Mouse (Mus musculus) forebrain, embryonic 12.5 days (tissue): ENCODE results near the gene Ccdc14. TPM values are rescaled to one million over a fixed set of nuclear protein-coding genes. Genes with fewer than 3 reads are reported as not detected.
"Not testable (repeated sequence)": the region's sequence is repeated elsewhere in the genome, so short reads cannot be mapped to it uniquely, and the experiment has no call there.

Experiments used
- ATAC-seq: fragments of 200-750 bp; cut with Nextera tagmentation; 2 replicates; pipeline ENCODE4 v1.8.0; 2017; ENCODE audit warnings: moderate TSS enrichment; ENCODE audit not compliant: low FRiP score
- H3K27ac ChIP-seq: fragments of 300-500 bp; sonication (generic); 2 replicates; pipeline ENCODE4 v1.5.1; 2016; ENCODE audit warnings: mild to moderate bottlenecking
- H3K27me3 ChIP-seq: fragments of 300-500 bp; sonication (generic); 2 replicates; pipeline ENCODE4 v1.6.1; 2016; ENCODE audit warnings: mild to moderate bottlenecking
- H3K36me3 ChIP-seq: fragments of 300-500 bp; sonication (generic); replicated peaks from 2 replicates; pipeline ENCODE4 v1.6.1; 2016; ENCODE audit warnings: mild to moderate bottlenecking
- H3K4me1 ChIP-seq: fragments of 300-500 bp; sonication (generic); 2 replicates; pipeline ENCODE4 v1.6.1; 2016
- H3K4me2 ChIP-seq: fragments of 300-500 bp; sonication (generic); 2 replicates; pipeline ENCODE4 v1.6.1; 2016; ENCODE audit warnings: mild to moderate bottlenecking, moderate library complexity
- H3K4me3 ChIP-seq: fragments of 300-500 bp; sonication (generic); replicated peaks from 2 replicates; pipeline ENCODE4 v1.5.1; 2016; ENCODE audit warnings: mild to moderate bottlenecking
- H3K9ac ChIP-seq: fragments of 300-500 bp; sonication (generic); 2 replicates; pipeline ENCODE4 v1.6.1; 2016; ENCODE audit warnings: mild to moderate bottlenecking
- H3K9me3 ChIP-seq: fragments of 300-500 bp; sonication (generic); 2 replicates; pipeline ENCODE4 v1.6.1; 2016
- WGBS: fragments of 180-500 bp; shearing (Covaris S2); methylation state at CpG from one replicate; pipeline ENCODE4 v1.1.7; 2016; 5-methylcytosine and 5-hydroxymethylcytosine counted together
- polyA plus RNA-seq: library from polyadenylated mRNA; unstranded; fragments of >200 nt; fragmentation: Nextera tagmentation; extraction: Ambion mirVana; gene quantifications from 2 replicates; pipeline ENCODE4 v1.2.1, GENCODE M21; 2016

The Ccdc14 gene
- polyA plus RNA-seq, 1 experiment from 2014 or later, result 12.0 TPM

- 50% methylated on average over 3 of the region's 3 CpGs for WGBS
These were observed 17.6 kb upstream of the Ccdc14 start for GRCm38 (mm10) chr16:34672822-34673221.

GRCm38 (mm10) chr16:34674365-34674764 is 16.1 kb upstream of the Ccdc14 start:
- Histone ChIP-seq H3K9ac (no peak overlapping the region), H3K4me3 (no peak overlapping the region), H3K27ac (no peak overlapping the region), H3K4me2 (no peak overlapping the region), H3K4me1 (0 out of 2 replicates have a peak, but pooled peaks cover 2% of the 10 kb centered on the region), H3K9me3 (no peaks in the 10 kb centered on the region), H3K36me3 (no peaks in the 10 kb centered on the region), H3K27me3 (peaks cover 27% of the 10 kb centered on the region)
- 76% methylated on average over 6 of the region's 6 CpGs for WGBS
- no peak for ATAC-seq

More at GRCm38 (mm10) chr16:34672822-34673221, 17.6 kb upstream of the Ccdc14 start:
- Histone ChIP-seq H3K9me3 (no peaks in the 10 kb centered on the region), H3K36me3 (no peaks in the 10 kb centered on the region), H3K4me3 (no peak overlapping the region), H3K4me2 (no peak overlapping the region), H3K27ac (no peak overlapping the region), H3K4me1 (0 out of 2 replicates have a peak, but pooled peaks cover 2% of the 10 kb centered on the region), H3K9ac (no peak overlapping the region), H3K27me3 (peaks cover 43% of the 10 kb centered on the region)
- no peak for ATAC-seq

GRCm38 (mm10) chr16:34681823-34682222 is 8.6 kb upstream of the Ccdc14 start:
- H3K4me3 ChIP-seq, result no peak overlapping the region
- no peaks in the 10 kb centered on the region for H3K9me3 ChIP-seq
- H3K36me3 ChIP-seq, result no peaks in the 10 kb centered on the region
- H3K9ac ChIP-seq, result no peak overlapping the region
- H3K4me1 ChIP-seq, result no peaks in the 10 kb centered on the region
- no peak overlapping the region for H3K27ac ChIP-seq
- no peak overlapping the region for H3K4me2 ChIP-seq
- ATAC-seq, result no peak
- H3K27me3 ChIP-seq, result no peaks in the 10 kb centered on the region

GRCm38 (mm10) chr16:34689879-34690278 is 537 bp upstream of the Ccdc14 start:
- Histone ChIP-seq H3K27ac (no peak overlapping the region), H3K4me2 (peak overlapping the region; percentile 70), H3K36me3 (no peaks in the 10 kb centered on the region), H3K9ac (no peak overlapping the region), H3K4me1 (peaks cover 13% of the 10 kb centered on the region), H3K4me3 (peak overlapping the region; percentile 65), H3K27me3 (no peaks in the 10 kb centered on the region), H3K9me3 (no peaks in the 10 kb centered on the region)
- no peak; the same call in 1 of the 2 replicates for ATAC-seq
- WGBS, result 77% methylated on average over 3 of the region's 3 CpGs

- no peak for ATAC-seq
- Histone ChIP-seq H3K27ac (peak overlapping the region; percentile 83; the same call in 1 of the 2 replicates), H3K9me3 (no peaks in the 10 kb centered on the region), H3K4me3 (peak overlapping the region; percentile 65), H3K36me3 (no peaks in the 10 kb centered on the region), H3K9ac (peak overlapping the region; percentile 63), H3K4me1 (peaks cover 13% of the 10 kb centered on the region), H3K27me3 (no peaks in the 10 kb centered on the region), H3K4me2 (peak overlapping the region; percentile 70)
- 12% methylated on average over 11 of the region's 11 CpGs for WGBS
These were observed 740 bp downstream of the Ccdc14 start for GRCm38 (mm10) chr16:34691156-34691555.

- Histone ChIP-seq H3K4me3 (no peak overlapping the region), H3K9ac (no peak overlapping the region)
- WGBS, result 98% methylated on average over 6 of the region's 7 CpGs
These were observed 4.1 kb downstream of the Ccdc14 start for GRCm38 (mm10) chr16:34694477-34694876.

GRCm38 (mm10) chr16:34698721-34699120 is 8.3 kb downstream of the Ccdc14 start:
- not testable (repeated sequence) for H3K4me1 ChIP-seq, ATAC-seq, H3K4me3 ChIP-seq, H3K9ac ChIP-seq, H3K27me3 ChIP-seq, H3K4me2 ChIP-seq, H3K9me3 ChIP-seq, H3K27ac ChIP-seq
- peaks cover 16% of the 10 kb centered on the region for H3K36me3 ChIP-seq
- 78% methylated on average over 3 of the region's 3 CpGs for WGBS

More at GRCm38 (mm10) chr16:34694477-34694876, 4.1 kb downstream of the Ccdc14 start:
- H3K36me3 ChIP-seq, result peaks cover 14% of the 10 kb centered on the region
- H3K9me3 ChIP-seq, result no peaks in the 10 kb centered on the region
- H3K4me2 ChIP-seq, result no peak overlapping the region
- no peak for ATAC-seq
- H3K27ac ChIP-seq, result no peak overlapping the region
- H3K4me1 ChIP-seq, result peaks cover 13% of the 10 kb centered on the region
- H3K27me3 ChIP-seq, result no peaks in the 10 kb centered on the region

- Histone ChIP-seq H3K9ac (no peak overlapping the region), H3K4me3 (no peak overlapping the region), H3K9me3 (no peaks in the 10 kb centered on the region), H3K27ac (no peak overlapping the region), H3K4me2 (no peak overlapping the region), H3K36me3 (peaks cover 27% of the 10 kb centered on the region), H3K27me3 (no peaks in the 10 kb centered on the region), H3K4me1 (no peaks in the 10 kb centered on the region)
- peak; percentile 69; the same call in 1 of the 2 replicates for ATAC-seq
- 22% methylated on average over 7 of the region's 7 CpGs for WGBS
These were observed 9.9 kb downstream of the Ccdc14 start for GRCm38 (mm10) chr16:34700165-34700827.

- Histone ChIP-seq H3K4me2 (no peak overlapping the region), H3K27me3 (no peaks in the 10 kb centered on the region), H3K27ac (no peak overlapping the region), H3K9me3 (no peaks in the 10 kb centered on the region), H3K36me3 (peaks cover 30% of the 10 kb centered on the region), H3K4me3 (no peak overlapping the region), H3K4me1 (no peaks in the 10 kb centered on the region), H3K9ac (no peak overlapping the region)
- 90% methylated on average over 6 of the region's 6 CpGs for WGBS
- no peak for ATAC-seq
These were observed 10.4 kb downstream of the Ccdc14 start for GRCm38 (mm10) chr16:34700828-34701216.

GRCm38 (mm10) chr16:34706019-34706418 is 15.6 kb downstream of the Ccdc14 start:
- no peaks in the 10 kb centered on the region for H3K9me3 ChIP-seq
- ATAC-seq, result no peak
- no peak overlapping the region for H3K4me2 ChIP-seq
- no peak overlapping the region for H3K4me3 ChIP-seq
- no peaks in the 10 kb centered on the region for H3K4me1 ChIP-seq
- WGBS, result 92% methylated on average over 2 of the region's 2 CpGs
- no peak overlapping the region for H3K9ac ChIP-seq
- H3K36me3 ChIP-seq, result peaks cover 47% of the 10 kb centered on the region
- no peaks in the 10 kb centered on the region for H3K27me3 ChIP-seq
- H3K27ac ChIP-seq, result no peak overlapping the region

GRCm38 (mm10) chr16:34706487-34706946 is 16.1 kb downstream of the Ccdc14 start:
- WGBS, result 92% methylated on average over 7 of the region's 7 CpGs
- Histone ChIP-seq H3K9me3 (no peaks in the 10 kb centered on the region), H3K27ac (no peak overlapping the region), H3K4me1 (no peaks in the 10 kb centered on the region), H3K4me2 (no peak overlapping the region), H3K36me3 (peaks cover 47% of the 10 kb centered on the region), H3K4me3 (no peak overlapping the region), H3K27me3 (no peaks in the 10 kb centered on the region), H3K9ac (no peak overlapping the region)
- ATAC-seq, result no peak

GRCm38 (mm10) chr16:34711481-34711880 is 21.1 kb downstream of the Ccdc14 start:
- Histone ChIP-seq H3K4me3 (no peak overlapping the region), H3K27ac (no peak overlapping the region), H3K4me1 (no peaks in the 10 kb centered on the region), H3K4me2 (no peak overlapping the region), H3K9me3 (no peaks in the 10 kb centered on the region), H3K36me3 (peaks cover 34% of the 10 kb centered on the region), H3K9ac (no peak overlapping the region), H3K27me3 (no peaks in the 10 kb centered on the region)
- ATAC-seq, result no peak
- WGBS, result 85% methylated on average over 3 of the region's 3 CpGs

GRCm38 (mm10) chr16:34725156-34725555 is 34.7 kb downstream of the Ccdc14 start:
- Histone ChIP-seq H3K27me3 (no peaks in the 10 kb centered on the region), H3K9me3 (no peaks in the 10 kb centered on the region), H3K4me1 (no peaks in the 10 kb centered on the region), H3K4me2 (no peak overlapping the region), H3K4me3 (no peak overlapping the region), H3K36me3 (peaks cover 33% of the 10 kb centered on the region), H3K27ac (no peak overlapping the region), H3K9ac (no peak overlapping the region)
- 99% methylated on average over 3 of the region's 3 CpGs for WGBS
- ATAC-seq, result no peak
